Mouse (Mus musculus): ENCODE data around the gene Zyg11b. TPM values are rescaled to one million over a fixed set of nuclear protein-coding genes. Genes with fewer than 3 reads are reported as not detected.

Gene Zyg11b
- 16.2 and 18.3 TPM in 2 replicates for polyA plus RNA-seq (2012; ENCODE audit: insufficient read depth, insufficient read length, missing spikeins)

DNA sequence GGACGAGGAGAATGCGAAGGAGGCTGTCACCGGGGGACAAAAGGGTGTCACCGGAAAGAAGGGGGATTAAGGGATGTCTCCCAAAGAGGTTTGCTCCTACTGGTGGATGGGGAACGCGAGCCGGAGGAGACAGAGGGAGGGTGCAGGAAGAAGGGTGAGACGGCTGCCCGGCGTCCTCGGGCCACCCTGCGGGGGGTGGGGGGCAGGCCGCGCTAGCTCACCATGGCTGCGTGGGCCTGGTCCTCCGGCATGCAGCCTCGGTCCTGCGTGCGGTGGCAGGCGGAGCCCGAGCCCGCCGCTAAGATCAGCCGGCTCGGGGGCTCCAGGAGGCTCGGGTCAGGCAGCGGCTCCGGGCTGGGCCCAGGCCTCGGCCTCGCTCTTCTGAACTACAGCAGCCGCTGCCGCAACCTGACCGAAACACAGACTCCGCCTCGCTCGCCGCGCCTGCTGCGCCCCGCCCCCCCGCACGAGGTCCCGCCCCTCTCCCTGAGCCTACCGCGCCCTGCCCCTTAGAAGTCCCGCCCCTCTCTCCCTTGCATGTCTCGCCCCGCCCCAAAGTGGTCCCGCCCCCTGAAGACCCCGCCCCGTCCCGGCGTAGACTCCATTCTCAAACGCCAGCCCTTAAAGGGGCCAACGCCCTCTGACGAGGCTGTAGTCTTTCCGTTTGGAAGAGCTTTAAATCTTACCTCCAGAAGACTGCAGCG is at the start of gene Zyg11b:
TSS of gene Zyg11b (minus strand) at position 427 of the 704 bp plus-strand sequence.
- peak within 1 kb of the TSS; percentile 75 for H3K27ac ChIP-seq (replicated peaks; ENCODE audit: low read depth, low read length)
- H3K4me1 ChIP-seq (ENCODE audit: control insufficient read depth, insufficient read depth, insufficient read length, low read length), result peaks cover 6% of the 10 kb centered on the region; the same call in 1 of the 2 replicates
- peak within 1 kb of the TSS; percentile 93 for H3K4me3 ChIP-seq (ENCODE audit: insufficient read depth, low read depth, low read length)

DNA sequence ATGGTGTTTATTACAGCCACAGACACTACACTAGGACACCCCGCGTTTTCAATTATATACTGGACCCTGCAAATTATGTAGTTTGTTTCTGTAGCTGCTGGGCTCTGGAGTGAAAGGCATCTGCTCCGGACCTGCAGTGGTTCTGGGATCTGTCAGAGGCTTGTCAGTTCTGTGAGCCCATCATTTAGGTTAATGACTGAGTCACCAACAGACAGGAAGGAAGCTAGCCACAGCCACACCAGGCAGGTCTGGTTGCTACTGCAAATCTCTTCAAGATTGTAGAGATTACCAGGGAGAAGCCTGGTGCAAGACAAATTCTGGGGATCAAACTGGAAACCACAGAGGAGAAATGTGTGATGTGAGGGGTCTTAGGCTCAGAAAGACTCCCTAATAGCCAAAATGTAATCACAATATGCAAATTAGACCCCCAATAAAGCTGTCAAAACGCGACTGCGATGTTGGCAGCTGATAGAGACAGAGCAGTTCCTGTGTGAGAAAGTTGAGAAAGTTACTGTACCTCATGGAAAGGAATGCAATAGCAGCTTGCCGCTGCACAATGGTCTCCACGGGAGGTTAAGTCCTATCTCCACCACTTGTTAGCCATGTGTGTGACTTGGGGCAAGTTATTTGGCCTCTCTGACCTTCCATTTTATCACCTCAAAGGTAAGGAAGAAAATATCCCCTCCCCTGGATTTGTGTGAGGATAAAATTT is 49.1 kb upstream of the Zyg11b start:
- H3K4me1 ChIP-seq (ENCODE audit: control insufficient read depth, insufficient read depth, insufficient read length, low read length), result peaks cover 49% of the 10 kb centered on the region
- H3K4me3 ChIP-seq (ENCODE audit: insufficient read depth, low read depth, low read length), result no peak overlapping the region
- peak overlapping the region; percentile 62; the same call in 1 of the 2 replicates for H3K27ac ChIP-seq (replicated peaks; ENCODE audit: low read depth, low read length)

DNA sequence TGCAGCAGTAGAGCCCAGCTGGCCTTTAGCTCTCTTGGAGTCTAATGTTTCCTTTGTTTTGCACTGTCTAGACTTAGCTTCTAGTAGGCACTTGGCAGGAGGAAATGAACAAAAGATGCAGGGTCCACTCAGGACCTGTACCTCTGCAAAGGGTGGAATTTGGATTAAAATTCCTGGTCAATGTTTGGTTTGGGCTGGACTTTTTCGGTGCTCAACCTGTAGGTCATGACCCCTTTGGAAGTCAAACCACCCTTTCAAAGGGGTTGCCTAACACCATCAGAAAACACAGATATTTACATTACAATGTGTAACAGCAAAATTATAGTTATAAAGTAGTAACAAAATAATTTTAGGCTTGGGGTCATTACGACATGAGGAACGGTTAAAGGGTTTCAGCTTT is 48.2 kb upstream of the Zyg11b start:
- H3K4me3 ChIP-seq (ENCODE audit: insufficient read depth, low read depth, low read length), result no peak overlapping the region

DNA sequence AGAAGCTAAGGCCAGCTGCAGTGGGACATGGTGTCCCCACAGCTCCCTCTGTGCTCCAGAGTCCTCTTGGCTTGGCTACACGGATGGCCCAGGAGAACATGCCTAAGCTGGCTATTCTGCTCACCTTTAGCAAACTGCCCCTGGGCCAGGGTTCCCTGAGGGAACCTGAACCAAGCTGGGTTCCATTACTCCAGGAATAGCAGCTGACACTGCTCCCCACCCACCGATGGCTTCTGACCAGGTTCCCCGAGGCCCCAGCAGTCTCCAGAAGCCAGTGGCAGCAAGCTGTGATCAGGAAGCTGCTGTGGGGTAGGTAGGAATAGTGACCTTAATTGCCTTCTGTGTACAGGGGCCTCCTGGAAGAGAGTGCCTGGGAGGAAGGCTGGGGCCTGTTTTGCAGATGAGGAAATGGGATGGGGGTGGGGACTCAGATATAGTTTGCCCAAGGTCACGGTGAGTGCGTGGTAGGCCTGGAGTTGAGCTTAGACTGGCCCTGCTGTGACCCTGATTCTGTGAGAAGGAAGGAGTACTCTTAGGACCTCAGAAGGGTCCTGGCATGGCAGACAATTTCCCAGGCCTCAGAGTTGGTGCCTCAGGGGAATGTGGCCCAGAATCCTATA is 47.5 kb upstream of the Zyg11b start:
- H3K4me3 ChIP-seq (ENCODE audit: insufficient read depth, low read depth, low read length), result no peak overlapping the region
- peaks cover 49% of the 10 kb centered on the region for H3K4me1 ChIP-seq (ENCODE audit: control insufficient read depth, insufficient read depth, insufficient read length, low read length)
- peak overlapping the region; percentile 76 for H3K27ac ChIP-seq (replicated peaks; ENCODE audit: low read depth, low read length)

More for the DNA sequence above, 48.2 kb upstream of the Zyg11b start:
- Histone ChIP-seq H3K4me1 (ENCODE audit: control insufficient read depth, insufficient read depth, insufficient read length, low read length) (peaks cover 49% of the 10 kb centered on the region), H3K27ac (replicated peaks; ENCODE audit: low read depth, low read length) (peak overlapping the region; percentile 76)

- H3K4me1 ChIP-seq (ENCODE audit: control insufficient read depth, insufficient read depth, insufficient read length, low read length), result peaks cover 49% of the 10 kb centered on the region
- peak overlapping the region; percentile 76 for H3K27ac ChIP-seq (replicated peaks; ENCODE audit: low read depth, low read length)
- H3K4me3 ChIP-seq (ENCODE audit: insufficient read depth, low read depth, low read length), result 0 out of 2 replicates have a peak overlapping the region, but pooled peaks have one; percentile 13
Measured at GRCm38 (mm10) chr4:108347111-108347510, 46.2 kb upstream of the Zyg11b start.

DNA sequence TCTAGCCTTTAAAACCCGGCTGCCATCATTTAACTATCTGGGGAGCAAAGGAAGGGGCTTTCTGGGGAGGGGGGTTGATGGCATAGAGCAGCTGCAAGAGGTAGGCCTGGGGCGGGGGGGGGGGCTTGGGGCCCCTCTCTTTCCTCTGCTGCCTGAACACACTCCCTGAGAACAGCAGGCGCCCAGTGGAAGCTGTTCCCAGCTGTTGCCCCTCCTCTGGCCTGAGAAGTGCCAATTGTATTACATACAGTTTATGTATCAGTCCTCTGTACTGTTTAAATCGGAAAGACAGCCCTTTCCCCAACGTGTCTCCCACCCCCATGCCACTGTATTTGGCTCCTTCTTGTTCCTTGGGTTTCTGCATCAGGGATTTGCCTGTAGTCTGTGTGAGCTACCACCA is 44.9 kb upstream of the Zyg11b start:
- no peak overlapping the region for H3K4me3 ChIP-seq (ENCODE audit: insufficient read depth, low read depth, low read length)
- H3K27ac ChIP-seq (replicated peaks; ENCODE audit: low read depth, low read length), result no peak overlapping the region
- H3K4me1 ChIP-seq (ENCODE audit: control insufficient read depth, insufficient read depth, insufficient read length, low read length), result peaks cover 43% of the 10 kb centered on the region

DNA sequence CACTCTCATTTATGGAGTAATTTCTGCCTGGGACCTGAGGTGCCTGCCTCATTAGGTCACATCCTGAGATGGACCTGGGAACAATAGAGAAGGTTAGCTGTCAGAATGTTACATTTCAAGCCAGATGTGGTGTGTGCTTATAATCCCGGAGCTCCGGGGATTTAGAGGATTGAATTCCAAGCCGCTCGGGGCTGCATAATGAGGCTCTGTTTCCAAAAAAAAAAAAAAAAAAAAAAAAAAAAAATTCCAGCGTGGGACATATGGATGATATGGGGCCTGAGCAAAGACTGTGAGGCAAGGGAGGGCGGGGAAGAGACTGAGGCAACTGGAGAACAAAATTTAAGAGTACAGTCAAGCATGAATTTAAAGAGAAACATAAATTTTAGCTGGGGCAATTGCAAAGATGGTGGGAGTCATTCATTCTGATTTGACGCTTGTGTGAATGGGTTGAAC is 43.8 kb upstream of the Zyg11b start:
- H3K27ac ChIP-seq (replicated peaks; ENCODE audit: low read depth, low read length), result peak overlapping the region; percentile 43; the same call in 1 of the 2 replicates

GRCm38 (mm10) chr4:108339277-108339690 is 38.4 kb upstream of the Zyg11b start:
- Histone ChIP-seq H3K4me1 (ENCODE audit: control insufficient read depth, insufficient read depth, insufficient read length, low read length) (no peaks in the 10 kb centered on the region; the same call in 1 of the 2 replicates), H3K4me3 (ENCODE audit: insufficient read depth, low read depth, low read length) (no peak overlapping the region), H3K27ac (replicated peaks; ENCODE audit: low read depth, low read length) (no peak overlapping the region)

More for the DNA sequence above, 43.8 kb upstream of the Zyg11b start:
- Histone ChIP-seq H3K4me1 (ENCODE audit: control insufficient read depth, insufficient read depth, insufficient read length, low read length) (peaks cover 32% of the 10 kb centered on the region), H3K4me3 (ENCODE audit: insufficient read depth, low read depth, low read length) (no peak overlapping the region)

GRCm38 (mm10) chr4:108338811-108339210 is 37.9 kb upstream of the Zyg11b start:
- Histone ChIP-seq H3K4me1 (ENCODE audit: control insufficient read depth, insufficient read depth, insufficient read length, low read length) (no peaks in the 10 kb centered on the region; the same call in 1 of the 2 replicates), H3K4me3 (ENCODE audit: insufficient read depth, low read depth, low read length) (no peak overlapping the region), H3K27ac (replicated peaks; ENCODE audit: low read depth, low read length) (no peak overlapping the region)

GRCm38 (mm10) chr4:108338321-108338733 is 37.4 kb upstream of the Zyg11b start:
- no peak overlapping the region for H3K4me3 ChIP-seq (ENCODE audit: insufficient read depth, low read depth, low read length)
- H3K4me1 ChIP-seq (ENCODE audit: control insufficient read depth, insufficient read depth, insufficient read length, low read length), result no peaks in the 10 kb centered on the region; the same call in 1 of the 2 replicates
- no peak overlapping the region for H3K27ac ChIP-seq (replicated peaks; ENCODE audit: low read depth, low read length)

DNA sequence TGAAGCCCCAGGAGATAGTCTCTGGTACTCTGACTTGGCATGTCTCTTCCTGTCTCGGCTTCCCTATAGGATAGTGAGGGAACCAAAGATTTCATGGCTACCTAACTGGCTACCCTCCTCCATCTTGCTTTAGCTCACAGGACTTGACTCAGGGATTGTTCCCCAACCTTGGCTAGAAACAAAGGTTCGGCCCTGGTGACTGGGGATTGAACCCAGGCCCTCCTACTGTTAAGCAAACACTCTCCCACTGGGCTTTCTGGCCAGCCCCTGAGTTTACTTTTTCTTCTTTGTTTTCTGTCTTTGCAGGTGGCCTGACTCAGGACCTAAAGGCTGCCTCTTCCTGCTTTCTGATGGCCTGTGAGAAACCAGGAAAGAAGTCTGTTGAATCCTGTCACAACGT is 36.9 kb upstream of the Zyg11b start:
- no peak overlapping the region for H3K4me3 ChIP-seq (ENCODE audit: insufficient read depth, low read depth, low read length)
- H3K27ac ChIP-seq (replicated peaks; ENCODE audit: low read depth, low read length), result no peak overlapping the region
- H3K4me1 ChIP-seq (ENCODE audit: control insufficient read depth, insufficient read depth, insufficient read length, low read length), result no peaks in the 10 kb centered on the region; the same call in 1 of the 2 replicates

GRCm38 (mm10) chr4:108336765-108337164 is 35.9 kb upstream of the Zyg11b start:
- Histone ChIP-seq H3K4me1 (ENCODE audit: control insufficient read depth, insufficient read depth, insufficient read length, low read length) (no peaks in the 10 kb centered on the region; the same call in 1 of the 2 replicates), H3K4me3 (ENCODE audit: insufficient read depth, low read depth, low read length) (no peak overlapping the region), H3K27ac (replicated peaks; ENCODE audit: low read depth, low read length) (no peak overlapping the region)

DNA sequence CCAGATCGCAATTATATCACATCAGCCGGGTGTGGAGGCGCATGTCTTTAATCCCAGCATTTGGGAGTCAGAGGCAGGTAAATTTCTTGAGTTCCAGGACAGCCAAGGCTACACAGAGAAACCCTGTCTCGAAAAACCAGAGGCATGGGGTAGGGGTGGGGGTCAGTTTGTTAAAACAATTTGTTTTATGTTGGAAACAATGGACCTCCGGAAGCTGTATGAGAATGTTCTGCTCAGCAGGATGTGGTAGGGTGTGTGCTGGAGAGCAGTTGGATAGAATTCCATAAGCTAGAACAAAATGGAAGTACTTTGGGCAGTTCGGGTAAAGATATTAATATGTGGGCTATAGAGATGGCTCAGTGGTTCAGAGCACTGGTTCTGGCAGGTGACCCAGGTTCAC is 34.5 kb upstream of the Zyg11b start:
- H3K4me3 ChIP-seq (ENCODE audit: insufficient read depth, low read depth, low read length), result no peak overlapping the region
- H3K4me1 ChIP-seq (ENCODE audit: control insufficient read depth, insufficient read depth, insufficient read length, low read length), result no peaks in the 10 kb centered on the region; the same call in 1 of the 2 replicates
- peak overlapping the region; percentile 85 for H3K27ac ChIP-seq (replicated peaks; ENCODE audit: low read depth, low read length)

DNA sequence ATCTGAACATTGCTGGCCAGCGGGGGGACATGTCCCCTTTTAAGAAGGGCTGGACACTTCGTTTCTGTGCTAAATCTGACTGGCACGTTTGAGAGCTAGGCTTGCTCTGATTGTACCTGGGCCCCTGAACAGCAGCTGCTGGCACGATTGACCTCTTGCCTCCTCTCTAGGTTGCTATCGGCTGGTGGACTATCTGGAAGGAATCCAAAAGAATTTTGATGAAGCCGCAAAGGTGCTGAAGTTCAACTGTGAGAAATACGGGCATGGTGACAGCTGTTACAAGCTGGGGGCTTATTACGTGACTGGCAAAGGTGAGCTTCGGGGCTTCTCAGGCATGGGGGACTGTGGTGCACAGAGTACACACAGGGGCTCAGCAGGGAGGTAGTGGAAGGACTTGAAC is 31.1 kb upstream of the Zyg11b start:
- H3K27ac ChIP-seq (replicated peaks; ENCODE audit: low read depth, low read length), result no peak overlapping the region
- peaks cover 3% of the 10 kb centered on the region; the same call in 1 of the 2 replicates for H3K4me1 ChIP-seq (ENCODE audit: control insufficient read depth, insufficient read depth, insufficient read length, low read length)
- no peak overlapping the region for H3K4me3 ChIP-seq (ENCODE audit: insufficient read depth, low read depth, low read length)

GRCm38 (mm10) chr4:108329840-108330239 is 28.9 kb upstream of the Zyg11b start:
- no peak overlapping the region for H3K4me3 ChIP-seq (ENCODE audit: insufficient read depth, low read depth, low read length)
- H3K27ac ChIP-seq (replicated peaks; ENCODE audit: low read depth, low read length), result no peak overlapping the region; the same call in 1 of the 2 replicates
- H3K4me1 ChIP-seq (ENCODE audit: control insufficient read depth, insufficient read depth, insufficient read length, low read length), result peaks cover 3% of the 10 kb centered on the region; the same call in 1 of the 2 replicates
